Mouse (Mus musculus): ENCODE measurements around the gene Tnrc6b. TPM values are rescaled to one million over a fixed set of nuclear protein-coding genes. Genes with fewer than 3 reads are reported as not detected.

Tnrc6b gene
- polyA plus RNA-seq, 1 experiment from 2014 or later: 33.5 TPM

DNA sequence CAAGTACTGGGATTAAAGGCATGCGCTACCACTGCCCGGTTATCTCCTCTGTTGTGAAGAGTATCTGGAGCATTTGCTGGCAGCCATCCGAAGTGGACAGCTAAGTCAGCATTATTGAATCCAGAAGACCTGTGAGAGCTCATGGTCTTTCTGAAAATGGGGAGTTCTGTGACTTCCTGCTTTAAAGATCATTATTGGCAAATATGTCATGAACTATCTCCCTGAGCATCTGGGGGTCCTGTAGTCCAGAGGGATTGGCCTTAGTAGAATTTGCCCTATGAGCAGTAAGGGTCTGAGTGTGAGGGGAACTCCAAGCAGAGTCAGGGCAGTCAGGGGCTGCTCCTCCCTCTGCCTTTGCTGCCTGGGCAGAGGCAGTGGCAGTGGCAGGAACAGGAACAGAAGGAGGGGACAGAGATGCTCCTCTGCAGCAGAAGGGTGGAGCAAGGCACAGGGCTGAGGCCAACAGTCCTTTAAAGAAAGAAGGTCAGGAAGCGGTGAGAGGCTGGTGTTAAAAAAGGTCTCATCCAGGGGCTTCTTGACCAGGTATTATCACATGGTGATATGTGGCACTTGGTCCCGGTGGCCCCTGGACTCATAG is 69.1 kb downstream of the Tnrc6b start:
- Histone ChIP-seq H3K36me3 (ENCODE audit: control insufficient read depth, insufficient read depth, low read length) (no peaks in the 10 kb centered on the region), H3K9me3 (replicated peaks; ENCODE audit: control insufficient read depth, low read length, poor library complexity, severe bottlenecking) (no peaks in the 10 kb centered on the region), H3K4me1 (ENCODE audit: control insufficient read depth, insufficient read depth, low read length) (no peaks in the 10 kb centered on the region), H3K27ac (ENCODE audit: low read length) (no peak overlapping the region), H3K4me3 (ENCODE audit: low read depth, low read length) (no peak overlapping the region), H3K27me3 (ENCODE audit: control insufficient read depth, insufficient read depth, low read depth, low read length) (no peaks in the 10 kb centered on the region), H3K9ac (ENCODE audit: low read depth, low read length) (no peak overlapping the region), H3K4me2 (ENCODE audit: low read length) (no peak overlapping the region)
- no peak for ATAC-seq
- WGBS: 92% methylated on average over 5 of the region's 5 CpGs

DNA sequence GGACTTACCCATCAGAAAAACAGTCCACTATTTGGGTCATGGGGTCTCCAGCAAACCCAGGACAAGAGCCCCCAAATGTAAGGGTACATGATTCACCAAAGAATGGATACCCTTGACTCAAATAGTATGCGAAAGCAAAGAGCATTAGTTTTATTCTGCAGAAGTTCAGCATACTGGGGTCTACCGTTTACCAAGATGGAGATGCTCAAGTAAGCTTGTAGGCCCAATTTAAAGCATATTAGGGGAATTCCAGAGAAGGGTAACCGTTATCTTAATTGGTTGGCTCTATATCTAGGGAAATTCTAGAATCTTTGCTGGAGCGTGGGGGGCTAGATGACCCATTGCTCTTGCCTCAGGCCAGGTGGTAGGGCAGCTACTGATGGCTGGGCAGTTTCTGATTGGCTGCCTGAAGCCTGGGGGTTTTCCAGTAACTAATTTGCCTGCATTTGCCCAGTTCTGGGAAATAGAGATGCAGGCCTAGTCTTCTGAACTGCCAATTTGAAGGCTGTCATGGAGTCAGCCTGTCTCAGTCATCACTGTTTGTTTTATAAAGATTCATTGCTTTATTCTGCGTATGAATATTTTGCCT is 70.2 kb downstream of the Tnrc6b start:
- H3K4me1 ChIP-seq (ENCODE audit: control insufficient read depth, insufficient read depth, low read length): no peaks in the 10 kb centered on the region
- no peaks in the 10 kb centered on the region for H3K9me3 ChIP-seq (replicated peaks; ENCODE audit: control insufficient read depth, low read length, poor library complexity, severe bottlenecking)
- H3K4me3 ChIP-seq (ENCODE audit: low read depth, low read length): no peak overlapping the region
- no peaks in the 10 kb centered on the region for H3K36me3 ChIP-seq (ENCODE audit: control insufficient read depth, insufficient read depth, low read length)
- ATAC-seq: no peak
- no peak overlapping the region for H3K4me2 ChIP-seq (ENCODE audit: low read length)
- no peak overlapping the region for H3K9ac ChIP-seq (ENCODE audit: low read depth, low read length)
- WGBS: 88% methylated on average over 5 of the region's 5 CpGs
- H3K27me3 ChIP-seq (ENCODE audit: control insufficient read depth, insufficient read depth, low read depth, low read length): no peaks in the 10 kb centered on the region
- no peak overlapping the region for H3K27ac ChIP-seq (ENCODE audit: low read length)

DNA sequence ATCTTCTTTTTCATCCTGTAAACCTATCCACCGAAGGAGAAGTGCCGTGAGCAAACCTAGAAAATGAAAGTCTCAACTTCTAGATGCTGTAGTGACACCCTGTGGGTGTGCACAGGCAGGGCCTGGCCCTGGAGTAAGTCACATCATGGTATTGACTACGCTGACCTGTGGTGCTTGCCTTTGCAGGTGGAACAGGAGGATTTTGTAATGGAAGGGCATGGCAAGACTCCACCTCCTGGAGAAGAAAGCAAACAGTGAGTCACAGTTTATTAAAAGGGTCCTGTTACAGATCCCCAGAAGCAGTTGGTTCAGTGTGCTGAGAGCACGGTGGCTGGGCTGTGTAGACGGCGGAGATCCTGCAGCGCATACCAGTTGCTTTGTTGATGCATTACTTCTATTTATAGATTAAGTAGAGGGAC is 73.4 kb downstream of the Tnrc6b start:
- no peak overlapping the region for H3K27ac ChIP-seq (ENCODE audit: low read length)
- H3K4me2 ChIP-seq (ENCODE audit: low read length): no peak overlapping the region
- no peaks in the 10 kb centered on the region for H3K36me3 ChIP-seq (ENCODE audit: control insufficient read depth, insufficient read depth, low read length)
- no peak for ATAC-seq
- no peaks in the 10 kb centered on the region for H3K27me3 ChIP-seq (ENCODE audit: control insufficient read depth, insufficient read depth, low read depth, low read length)
- no peak overlapping the region for H3K9ac ChIP-seq (ENCODE audit: low read depth, low read length)
- no peak overlapping the region for H3K4me3 ChIP-seq (ENCODE audit: low read depth, low read length)
- no peaks in the 10 kb centered on the region for H3K4me1 ChIP-seq (ENCODE audit: control insufficient read depth, insufficient read depth, low read length)
- WGBS: 39% methylated on average over 7 of the region's 7 CpGs
- no peaks in the 10 kb centered on the region for H3K9me3 ChIP-seq (replicated peaks; ENCODE audit: control insufficient read depth, low read length, poor library complexity, severe bottlenecking)

DNA sequence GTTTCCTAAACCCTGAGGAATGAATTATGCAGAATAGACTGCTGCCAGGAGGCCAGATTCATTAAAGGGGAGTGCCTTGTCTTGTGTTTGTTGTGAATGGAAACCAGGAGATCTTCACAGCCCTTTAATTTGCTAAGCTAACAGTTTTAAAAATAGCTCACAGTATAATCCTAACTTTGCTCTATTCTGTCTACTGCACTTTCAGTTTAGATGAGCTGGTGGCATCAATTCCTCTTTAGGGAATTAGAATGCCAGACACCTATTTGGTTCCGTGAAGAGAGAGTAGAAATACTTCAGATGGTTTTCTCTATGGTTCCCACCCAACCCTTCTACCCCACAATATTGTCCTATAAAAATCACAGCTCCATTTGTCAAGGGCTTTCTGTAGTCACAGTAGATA is 74.6 kb downstream of the Tnrc6b start:
- Histone ChIP-seq H3K4me2 (ENCODE audit: low read length) (no peak overlapping the region), H3K4me3 (ENCODE audit: low read depth, low read length) (no peak overlapping the region), H3K9ac (ENCODE audit: low read depth, low read length) (no peak overlapping the region), H3K27ac (ENCODE audit: low read length) (no peak overlapping the region), H3K4me1 (ENCODE audit: control insufficient read depth, insufficient read depth, low read length) (no peaks in the 10 kb centered on the region), H3K9me3 (replicated peaks; ENCODE audit: control insufficient read depth, low read length, poor library complexity, severe bottlenecking) (no peaks in the 10 kb centered on the region), H3K27me3 (ENCODE audit: control insufficient read depth, insufficient read depth, low read depth, low read length) (no peaks in the 10 kb centered on the region), H3K36me3 (ENCODE audit: control insufficient read depth, insufficient read depth, low read length) (no peaks in the 10 kb centered on the region)
- WGBS: 67% methylated on average over 1 of the region's 1 CpGs
- no peak for ATAC-seq

DNA sequence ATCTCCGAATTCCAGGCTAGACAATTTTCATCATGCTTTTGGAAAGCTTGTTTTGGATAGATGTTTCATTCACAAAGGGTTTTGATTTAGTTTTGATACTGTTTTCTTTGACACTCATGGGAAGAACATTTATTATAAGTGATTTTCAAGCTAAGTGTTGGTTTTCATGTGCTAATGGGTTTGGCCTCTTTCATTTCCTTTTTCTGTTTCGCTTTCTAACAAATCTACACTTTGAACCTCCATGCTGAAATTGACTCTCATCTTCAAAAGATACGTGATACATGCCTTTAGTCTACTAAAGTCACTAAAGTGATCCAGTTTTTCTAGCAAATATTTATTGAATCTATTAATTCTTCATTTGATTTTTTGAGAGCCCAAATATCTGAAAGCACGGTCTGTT is 76.6 kb downstream of the Tnrc6b start:
- no peak for ATAC-seq
- Histone ChIP-seq H3K4me3 (ENCODE audit: low read depth, low read length) (no peak overlapping the region), H3K27ac (ENCODE audit: low read length) (no peak overlapping the region), H3K9me3 (replicated peaks; ENCODE audit: control insufficient read depth, low read length, poor library complexity, severe bottlenecking) (no peaks in the 10 kb centered on the region), H3K4me1 (ENCODE audit: control insufficient read depth, insufficient read depth, low read length) (no peaks in the 10 kb centered on the region), H3K36me3 (ENCODE audit: control insufficient read depth, insufficient read depth, low read length) (no peaks in the 10 kb centered on the region), H3K4me2 (ENCODE audit: low read length) (no peak overlapping the region), H3K27me3 (ENCODE audit: control insufficient read depth, insufficient read depth, low read depth, low read length) (no peaks in the 10 kb centered on the region), H3K9ac (ENCODE audit: low read depth, low read length) (no peak overlapping the region)
- 94% methylated on average over 4 of the region's 4 CpGs for WGBS

DNA sequence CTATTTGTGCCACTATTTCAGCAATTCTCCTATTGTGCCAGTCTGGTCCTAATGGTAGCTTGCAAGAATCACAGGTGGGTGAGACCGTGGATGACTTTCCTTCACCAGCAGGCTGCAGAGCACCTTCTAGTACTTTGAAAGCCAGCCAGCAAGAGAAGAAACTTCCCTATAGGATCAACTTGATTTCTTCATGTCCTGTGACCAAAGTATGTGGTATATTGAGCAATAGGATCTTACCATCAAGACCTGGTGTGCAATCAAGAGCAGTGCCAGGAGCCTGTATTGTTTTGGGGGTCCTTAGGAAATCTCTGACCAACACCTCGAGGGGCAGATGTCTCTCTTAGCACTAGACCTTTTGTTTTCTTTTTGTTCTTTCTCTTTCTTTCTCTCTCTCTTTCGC is 81.4 kb downstream of the Tnrc6b start:
- no peak overlapping the region for H3K27ac ChIP-seq (ENCODE audit: low read length)
- no peaks in the 10 kb centered on the region for H3K9me3 ChIP-seq (replicated peaks; ENCODE audit: control insufficient read depth, low read length, poor library complexity, severe bottlenecking)
- no peak overlapping the region for H3K4me3 ChIP-seq (ENCODE audit: low read depth, low read length)
- ATAC-seq: no peak
- H3K4me2 ChIP-seq (ENCODE audit: low read length): no peak overlapping the region
- peaks cover 5% of the 10 kb centered on the region for H3K4me1 ChIP-seq (ENCODE audit: control insufficient read depth, insufficient read depth, low read length)
- WGBS: 83% methylated on average over 3 of the region's 3 CpGs
- no peak overlapping the region for H3K9ac ChIP-seq (ENCODE audit: low read depth, low read length)
- H3K27me3 ChIP-seq (ENCODE audit: control insufficient read depth, insufficient read depth, low read depth, low read length): no peaks in the 10 kb centered on the region
- no peaks in the 10 kb centered on the region for H3K36me3 ChIP-seq (ENCODE audit: control insufficient read depth, insufficient read depth, low read length)

DNA sequence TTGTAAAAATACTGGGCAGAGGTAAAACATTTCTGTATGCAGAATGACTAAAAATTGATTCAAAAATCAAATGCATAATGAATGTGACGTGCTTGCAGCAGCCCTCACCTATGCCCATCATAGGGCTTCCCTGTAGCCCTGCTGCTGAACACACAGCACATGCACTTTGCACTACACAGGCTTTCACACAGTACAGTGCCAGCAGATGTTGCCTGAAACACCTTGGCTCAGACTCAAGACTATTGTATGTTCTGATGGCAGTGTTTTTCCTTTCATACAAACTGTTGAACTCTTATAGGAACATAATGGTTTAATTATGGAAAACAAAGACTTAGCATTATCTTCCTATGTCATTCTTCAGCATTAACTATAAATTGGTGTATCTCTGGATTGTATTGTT is 84.0 kb downstream of the Tnrc6b start:
- no peak overlapping the region for H3K4me2 ChIP-seq (ENCODE audit: low read length)
- peaks cover 8% of the 10 kb centered on the region for H3K4me1 ChIP-seq (ENCODE audit: control insufficient read depth, insufficient read depth, low read length)
- no peak overlapping the region for H3K4me3 ChIP-seq (ENCODE audit: low read depth, low read length)
- ATAC-seq: no peak
- H3K36me3 ChIP-seq (ENCODE audit: control insufficient read depth, insufficient read depth, low read length): no peaks in the 10 kb centered on the region
- no peaks in the 10 kb centered on the region for H3K27me3 ChIP-seq (ENCODE audit: control insufficient read depth, insufficient read depth, low read depth, low read length)
- WGBS: 81% methylated on average over 1 of the region's 1 CpGs
- no peak overlapping the region for H3K27ac ChIP-seq (ENCODE audit: low read length)
- H3K9ac ChIP-seq (ENCODE audit: low read depth, low read length): no peak overlapping the region
- H3K9me3 ChIP-seq (replicated peaks; ENCODE audit: control insufficient read depth, low read length, poor library complexity, severe bottlenecking): no peaks in the 10 kb centered on the region

DNA sequence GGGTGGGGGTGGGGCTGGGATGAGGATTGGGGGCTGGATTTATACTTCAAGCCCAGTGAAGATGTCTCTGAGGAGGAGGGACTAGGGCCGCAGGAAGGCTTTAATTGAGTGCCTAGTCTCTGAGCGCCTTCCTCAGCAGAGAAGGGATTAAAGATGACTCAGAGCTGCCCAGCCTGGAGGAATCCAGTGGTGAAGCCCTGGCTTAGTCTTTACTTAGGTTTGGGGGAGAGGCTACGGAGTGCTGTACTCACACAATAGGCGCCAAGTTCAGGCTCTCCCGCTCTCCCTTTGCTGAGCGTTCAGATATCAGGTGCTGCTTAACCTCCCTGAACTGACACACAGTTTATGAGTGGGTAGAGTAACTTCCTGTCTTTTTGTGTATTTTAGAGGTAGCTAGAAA is 86.6 kb downstream of the Tnrc6b start:
- H3K27me3 ChIP-seq (ENCODE audit: control insufficient read depth, insufficient read depth, low read depth, low read length): no peaks in the 10 kb centered on the region
- peak overlapping the region; percentile 79 for H3K4me2 ChIP-seq (ENCODE audit: low read length)
- 0% methylated on average over 6 of the region's 6 CpGs for WGBS
- peak overlapping the region; percentile 48 for H3K4me3 ChIP-seq (ENCODE audit: low read depth, low read length)
- H3K4me1 ChIP-seq (ENCODE audit: control insufficient read depth, insufficient read depth, low read length): peaks cover 28% of the 10 kb centered on the region
- H3K27ac ChIP-seq (ENCODE audit: low read length): peak overlapping the region; percentile 90
- peak; percentile 74 for ATAC-seq
- peak overlapping the region; percentile 66 for H3K9ac ChIP-seq (ENCODE audit: low read depth, low read length)
- H3K36me3 ChIP-seq (ENCODE audit: control insufficient read depth, insufficient read depth, low read length): no peaks in the 10 kb centered on the region
- H3K9me3 ChIP-seq (replicated peaks; ENCODE audit: control insufficient read depth, low read length, poor library complexity, severe bottlenecking): no peaks in the 10 kb centered on the region

DNA sequence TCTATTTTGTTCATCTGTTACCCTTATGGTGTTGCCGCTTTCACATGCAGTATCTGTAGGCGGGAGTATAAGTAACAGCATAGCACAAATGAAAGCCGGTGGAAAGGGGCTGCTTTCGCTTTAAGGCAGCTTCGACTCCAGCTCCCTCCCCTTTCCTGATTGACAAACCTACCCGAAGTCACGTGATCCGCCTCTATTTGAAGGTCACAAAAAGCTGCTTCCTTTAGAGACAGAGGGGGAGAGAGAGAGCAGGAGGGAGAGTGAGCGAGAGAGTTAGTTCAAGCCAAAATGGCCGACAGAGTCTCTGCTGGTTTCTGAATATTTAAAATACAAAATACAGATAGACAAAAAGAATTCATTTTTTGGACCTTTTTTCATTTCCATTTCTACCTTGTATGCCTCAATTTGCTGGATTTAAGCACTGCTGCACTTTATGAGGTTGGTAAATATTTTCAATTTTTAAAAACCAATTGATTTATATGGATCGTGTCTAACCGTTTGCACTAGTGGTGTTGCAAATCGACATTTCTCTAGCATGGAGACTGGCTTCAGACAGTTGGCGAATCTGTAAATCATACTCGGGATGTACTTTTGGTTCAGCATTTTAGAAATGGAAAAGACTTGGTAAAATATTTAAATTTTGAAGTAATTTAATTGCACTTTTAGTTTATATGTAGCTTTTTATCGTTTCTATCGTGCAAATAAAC is 87.4 kb downstream of the Tnrc6b start:
- H3K9me3 ChIP-seq (replicated peaks; ENCODE audit: control insufficient read depth, low read length, poor library complexity, severe bottlenecking): no peaks in the 10 kb centered on the region
- H3K27me3 ChIP-seq (ENCODE audit: control insufficient read depth, insufficient read depth, low read depth, low read length): no peaks in the 10 kb centered on the region
- H3K27ac ChIP-seq (ENCODE audit: low read length): peak overlapping the region; percentile 90
- peak overlapping the region; percentile 66 for H3K9ac ChIP-seq (ENCODE audit: low read depth, low read length)
- under 1% methylated on average over 17 of the region's 17 CpGs for WGBS
- no peaks in the 10 kb centered on the region for H3K36me3 ChIP-seq (ENCODE audit: control insufficient read depth, insufficient read depth, low read length)
- peak overlapping the region; percentile 79 for H3K4me2 ChIP-seq (ENCODE audit: low read length)
- H3K4me3 ChIP-seq (ENCODE audit: low read depth, low read length): peak overlapping the region; percentile 48
- peak; percentile 90 for ATAC-seq
- peaks cover 36% of the 10 kb centered on the region for H3K4me1 ChIP-seq (ENCODE audit: control insufficient read depth, insufficient read depth, low read length)

All from midbrain, embryonic 16.5 days (tissue).